Mouse (Mus musculus) bone marrow, adult 2 months (tissue): ENCODE measurements around the gene Mpl.

Experiments used
- CTCF ChIP-seq: fragments of 200-500 bp; IDR thresholded peaks from 2 replicates; pipeline ENCODE4 v1.5.1; 2011; ENCODE audit warnings: low read length, control low read depth; ENCODE audit not compliant: control insufficient read depth, insufficient read depth
- POLR2A ChIP-seq: fragments of 200-500 bp; IDR thresholded peaks from 2 replicates; pipeline ENCODE4 v1.6.1; 2011; ENCODE audit warnings: low read depth, mild to moderate bottlenecking, control low read depth, low read length, borderline replicate concordance; ENCODE audit not compliant: control insufficient read depth

DNA sequence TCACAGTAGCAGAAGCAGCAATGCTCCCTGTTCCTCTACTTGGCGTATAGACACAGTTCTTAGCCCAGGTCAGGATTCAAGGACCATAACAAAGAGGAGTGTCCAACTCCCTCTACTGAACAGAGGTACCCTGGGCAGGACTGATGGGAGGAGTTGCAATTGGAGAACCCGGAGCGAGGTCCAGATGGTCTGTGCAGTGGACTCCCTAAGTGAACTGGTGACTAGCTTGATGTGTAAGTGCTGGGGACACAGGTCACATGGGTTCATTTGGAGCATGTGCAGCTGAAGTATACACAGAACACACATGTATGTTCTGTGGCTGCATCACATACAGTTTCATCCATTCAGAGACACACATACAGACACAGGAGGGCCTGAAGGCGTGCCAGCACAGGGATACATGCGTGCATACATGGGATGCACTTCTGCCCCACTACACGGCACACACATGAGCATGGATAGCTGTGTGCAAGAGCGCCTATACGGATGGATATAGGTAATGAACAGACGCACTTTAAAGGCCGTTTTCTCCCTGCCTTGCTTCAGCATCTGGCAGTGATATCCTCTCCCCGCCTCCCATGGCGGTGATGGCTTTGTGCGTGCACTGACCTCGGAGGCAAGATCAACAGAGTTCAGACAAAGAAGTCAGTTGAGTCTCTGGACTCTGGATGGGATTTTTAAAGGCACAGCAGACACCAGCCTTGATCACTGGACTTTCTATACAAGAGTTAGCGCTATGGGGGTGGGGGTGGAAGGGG is 19.6 kb upstream of the Mpl start:
- no peak for TF ChIP-seq CTCF
- no peak for TF ChIP-seq POLR2A
